Mouse (Mus musculus) CH12.LX (cell line): ENCODE data around the gene Gimap9. TPM values are rescaled to one million over a fixed set of nuclear protein-coding genes. Genes with fewer than 3 reads are reported as not detected.

ENCODE experiments used
- DNase-seq: peaks from one replicate; pipeline ENCODE4 v3.0.0-alpha.2; 2013; ENCODE audit errors: extremely low read depth
- H3K27ac ChIP-seq: 2 replicates; pipeline ENCODE4 v1.5.1; 2012; ENCODE audit warnings: low read depth, mild to moderate bottlenecking, control low read depth, moderate library complexity; ENCODE audit not compliant: insufficient read depth
- H3K27me3 ChIP-seq: replicated peaks from 2 replicates; pipeline ENCODE3; 2012; ENCODE audit warnings: inconsistent platforms
- H3K36me3 ChIP-seq, 2 experiments: replicated peaks in 1 of 2; 2 replicates each; pipeline versions ENCODE3 to v1.6.1; 2012; ENCODE audit warnings: inconsistent platforms in 1 of 2, low read length in 1 of 2, mild to moderate bottlenecking in 1 of 2, mixed read lengths in 1 of 2, moderate library complexity in 1 of 2; ENCODE audit not compliant: control insufficient read depth in 1 of 2, insufficient read depth in 1 of 2
- H3K4me1 ChIP-seq, 2 experiments: 2 replicates each; pipeline ENCODE4 v1.6.1; 2012; ENCODE audit warnings: inconsistent platforms in 1 of 2, moderate library complexity in 1 of 2; ENCODE audit not compliant: insufficient read depth in 2 of 2, control insufficient read depth in 1 of 2
- H3K4me2 ChIP-seq: 2 replicates; pipeline ENCODE4 v1.6.1; 2012; ENCODE audit warnings: low read depth, mild to moderate bottlenecking, control low read depth; ENCODE audit not compliant: poor library complexity, insufficient read depth, severe bottlenecking
- H3K4me3 ChIP-seq, 3 experiments: fragments of 150-350 bp in 1 of 3; sonication (generic) in 1 of 3; replicated peaks in 1 of 3; 2 replicates each; pipeline versions ENCODE3 to v1.5.1; 2011 to 2012; ENCODE audit warnings: low read depth in 2 of 3, low read length in 2 of 3, mild to moderate bottlenecking in 2 of 3, moderate library complexity in 2 of 3, control low read depth in 1 of 3, improper control_type of control experiment in 1 of 3, inconsistent platforms in 1 of 3, mixed read lengths in 1 of 3; ENCODE audit not compliant: poor library complexity in 1 of 3
- H3K79me2 ChIP-seq: replicated peaks from 2 replicates; pipeline ENCODE4 v1.6.1; 2012; ENCODE audit warnings: mild to moderate bottlenecking, moderate library complexity; ENCODE audit not compliant: control insufficient read depth, poor library complexity, insufficient read depth, severe bottlenecking; ENCODE audit errors: extremely low read depth
- H3K9ac ChIP-seq: 2 replicates; pipeline ENCODE4 v1.6.1; 2012; ENCODE audit warnings: low read depth, mild to moderate bottlenecking, control low read depth, moderate library complexity; ENCODE audit not compliant: insufficient read depth
- H3K9me3 ChIP-seq: replicated peaks from 2 replicates; pipeline ENCODE3; 2012; ENCODE audit warnings: low read length, inconsistent platforms, mixed read lengths
- ELF1 ChIP-seq: IDR thresholded peaks from 2 replicates; pipeline ENCODE4 v1.6.1; 2014; ENCODE audit warnings: low read depth, mild to moderate bottlenecking, inconsistent platforms, low read length, improper control_type of control experiment
- ETS1 ChIP-seq: conservative IDR thresholded peaks from 2 replicates; pipeline ENCODE4 v1.6.1; 2012; ENCODE audit warnings: low read depth, mild to moderate bottlenecking, inconsistent platforms, low read length, improper control_type of control experiment, moderate library complexity
- dilution Hi-C: fragments of 300-500 bp; cut with MboI; formaldehyde crosslinking; loops from 2 replicates; pipeline ENCODE4 v1.14.3; 2020; ENCODE audit warnings: low sequenced_read_pairs; ENCODE audit not compliant: extremely low pct_unique_long_range_greater_than_20kb, extremely low pct_ligation_motif_present
- in situ Hi-C: fragments of 300-500 bp; cut with MboI; formaldehyde crosslinking; loops from 3 replicates; pipeline ENCODE4 v1.14.3; 2019; ENCODE audit warnings: low sequenced_read_pairs, low pct_ligation_motif_present, low pct_unique_long_range_greater_than_20kb, mixed read lengths
- polyA plus RNA-seq: library from polyadenylated mRNA; unstranded; fragments of >175 nt; gene quantifications from 2 replicates; pipeline ENCODE4 v1.2.1, GENCODE M21; 2012; ENCODE audit warnings: low read depth; ENCODE audit not compliant: insufficient read length
- total RNA-seq, 2 experiments: library from RNA; depleted of rRNA; stranded (reverse); fragments of 300-350 nt in 1 of 2; fragments of >200 nt in 1 of 2; gene quantifications; 2 replicates each; pipeline ENCODE4 v1.2.3; 2012 to 2014

Gimap9 gene
- total and polyA plus RNA-seq, 3 experiments, result 31.0 to 75.1 (median 46.1) TPM

DNA sequence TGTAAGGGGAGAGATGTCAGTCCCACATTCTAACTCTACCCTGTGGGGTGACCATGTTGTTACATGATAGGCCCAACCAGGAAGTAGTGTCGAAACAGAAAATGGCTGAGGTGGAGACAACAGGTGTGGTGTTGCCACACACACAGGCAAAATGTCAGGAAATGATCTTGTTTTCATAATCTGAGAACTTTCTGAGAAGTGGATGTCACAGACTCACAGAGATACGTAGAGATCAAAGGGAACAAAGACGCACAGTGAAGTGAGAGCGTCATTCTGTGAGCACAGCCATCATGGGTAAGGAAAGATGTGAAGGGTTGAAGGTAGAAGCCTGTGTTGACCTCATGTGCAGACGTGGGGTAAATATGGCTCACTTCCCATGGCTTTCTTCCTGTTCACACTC is 51.8 kb downstream of the Gimap9 start:
- Histone ChIP-seq H3K36me3 (peaks cover 0 to 4% of the 10 kb centered on the region in 2 experiments), H3K4me3 (no peak overlapping the region), H3K79me2 (no peaks in the 10 kb centered on the region), H3K4me2 (no peak overlapping the region), H3K9me3 (no peaks in the 10 kb centered on the region), H3K4me1 (peaks cover 29 to 75% of the 10 kb centered on the region in 2 experiments), H3K27me3 (no peaks in the 10 kb centered on the region), H3K27ac (no peak overlapping the region), H3K9ac (no peak overlapping the region)
- TF ChIP-seq ELF1 (peak; percentile 43), ETS1 (no peak)
- no peak for DNase-seq
- in situ Hi-C loops (no loop called here), dilution Hi-C loops (no loop called here)

Other genes starting within 250 kb of the Gimap9 start
Only the 20 nearest of the 21 such genes appear.
- 0.13 and 0.42 TPM in 2 replicates for gene Sspo, start 227.9 kb upstream of the Gimap9 start, total RNA-seq (2012; rRNA removed)
- gene Sspo, start 227.9 kb upstream of the Gimap9 start, total RNA-seq (2014; rRNA removed), result 0.08 and 0.11 TPM in 2 replicates
- 0.17 and 0.18 TPM in 2 replicates for gene Sspo, start 227.9 kb upstream of the Gimap9 start, polyA plus RNA-seq
- gene Atp6v0e2, start 138.5 kb upstream of the Gimap9 start, total RNA-seq (2012; rRNA removed), result not detected in 2 replicates
- gene Atp6v0e2, start 138.5 kb upstream of the Gimap9 start, total RNA-seq (2014; rRNA removed), result not detected in 2 replicates
- gene Atp6v0e2, start 138.5 kb upstream of the Gimap9 start, polyA plus RNA-seq, result not detected in 2 replicates
- 8.1 and 13.7 TPM in 2 replicates for gene Lrrc61, start 121.3 kb upstream of the Gimap9 start, total RNA-seq (2012; rRNA removed)
- 3.8 and 5.6 TPM in 2 replicates for gene Lrrc61, start 121.3 kb upstream of the Gimap9 start, total RNA-seq (2014; rRNA removed)
- 9.4 and 14.2 TPM in 2 replicates for gene Lrrc61, start 121.3 kb upstream of the Gimap9 start, polyA plus RNA-seq
- gene Rarres2, start 103.3 kb upstream of the Gimap9 start, total RNA-seq (2012; rRNA removed), result 0.46 and 0.72 TPM in 2 replicates
- gene Rarres2, start 103.3 kb upstream of the Gimap9 start, total RNA-seq (2014; rRNA removed), result not detected in 2 replicates
- not detected in 2 replicates for gene Rarres2, start 103.3 kb upstream of the Gimap9 start, polyA plus RNA-seq
- gene Gm45021, start 86.5 kb upstream of the Gimap9 start, total RNA-seq (2012; rRNA removed), result not detected in 2 replicates
- not detected in 2 replicates for gene Gm45021, start 86.5 kb upstream of the Gimap9 start, total RNA-seq (2014; rRNA removed)
- gene Gm45021, start 86.5 kb upstream of the Gimap9 start, polyA plus RNA-seq, result not detected in 2 replicates
- gene Repin1, start 82.2 kb upstream of the Gimap9 start, total RNA-seq (2012; rRNA removed), result 23.6 and 28.0 TPM in 2 replicates
- 11.5 and 12.8 TPM in 2 replicates for gene Repin1, start 82.2 kb upstream of the Gimap9 start, total RNA-seq (2014; rRNA removed)
- 9.7 and 10.7 TPM in 2 replicates for gene Repin1, start 82.2 kb upstream of the Gimap9 start, polyA plus RNA-seq
- not detected in 2 replicates for gene Gm44965, start 82.2 kb upstream of the Gimap9 start, total RNA-seq (2012; rRNA removed)
- gene Gm44965, start 82.2 kb upstream of the Gimap9 start, total RNA-seq (2014; rRNA removed), result not detected in 2 replicates
- gene Gm44965, start 82.2 kb upstream of the Gimap9 start, polyA plus RNA-seq, result not detected in 2 replicates
- 4.7 and 6.5 TPM in 2 replicates for gene Zfp775, start 74.1 kb upstream of the Gimap9 start, total RNA-seq (2012; rRNA removed)
- 2.6 and 3.2 TPM in 2 replicates for gene Zfp775, start 74.1 kb upstream of the Gimap9 start, total RNA-seq (2014; rRNA removed)
- gene Zfp775, start 74.1 kb upstream of the Gimap9 start, polyA plus RNA-seq, result 3.3 and 3.5 TPM in 2 replicates
- gene AI854703, start 49.4 kb upstream of the Gimap9 start, total RNA-seq (2012; rRNA removed), result 3.5 and 5.3 TPM in 2 replicates
- 2.1 TPM in 2 replicates for gene AI854703, start 49.4 kb upstream of the Gimap9 start, total RNA-seq (2014; rRNA removed)
- gene AI854703, start 49.4 kb upstream of the Gimap9 start, polyA plus RNA-seq, result 3.1 and 4.8 TPM in 2 replicates
- 27.9 and 28.5 TPM in 2 replicates for gene Gimap8, start 28.9 kb upstream of the Gimap9 start, total RNA-seq (2012; rRNA removed)
- 27.5 and 36.8 TPM in 2 replicates for gene Gimap8, start 28.9 kb upstream of the Gimap9 start, total RNA-seq (2014; rRNA removed)
- 21.6 and 22.1 TPM in 2 replicates for gene Gimap8, start 28.9 kb upstream of the Gimap9 start, polyA plus RNA-seq
- 113 and 144 TPM in 2 replicates for gene Gimap4, start 8.4 kb downstream of the Gimap9 start, total RNA-seq (2012; rRNA removed)
- 264 and 316 TPM in 2 replicates for gene Gimap4, start 8.4 kb downstream of the Gimap9 start, total RNA-seq (2014; rRNA removed)
- gene Gimap4, start 8.4 kb downstream of the Gimap9 start, polyA plus RNA-seq, result 203 and 274 TPM in 2 replicates
- 78.1 and 88.9 TPM in 2 replicates for gene Gimap6, start 32.1 kb downstream of the Gimap9 start, total RNA-seq (2012; rRNA removed)
- gene Gimap6, start 32.1 kb downstream of the Gimap9 start, total RNA-seq (2014; rRNA removed), result 128 and 158 TPM in 2 replicates
- 87.9 and 97.2 TPM in 2 replicates for gene Gimap6, start 32.1 kb downstream of the Gimap9 start, polyA plus RNA-seq
- gene Gm28053, start 42.5 kb downstream of the Gimap9 start, total RNA-seq (2012; rRNA removed), result 10.0 and 12.0 TPM in 2 replicates
- 8.0 and 8.8 TPM in 2 replicates for gene Gm28053, start 42.5 kb downstream of the Gimap9 start, total RNA-seq (2014; rRNA removed)
- 22.7 and 46.9 TPM in 2 replicates for gene Gm28053, start 42.5 kb downstream of the Gimap9 start, polyA plus RNA-seq
- 14.5 and 16.3 TPM in 2 replicates for gene Gimap7, start 42.5 kb downstream of the Gimap9 start, total RNA-seq (2012; rRNA removed)
- 4.2 and 4.3 TPM in 2 replicates for gene Gimap7, start 42.5 kb downstream of the Gimap9 start, total RNA-seq (2014; rRNA removed)
- gene Gimap7, start 42.5 kb downstream of the Gimap9 start, polyA plus RNA-seq, result 7.0 and 7.1 TPM in 2 replicates
- 136 and 144 TPM in 2 replicates for gene Gimap1, start 62.9 kb downstream of the Gimap9 start, total RNA-seq (2012; rRNA removed)
- 54.5 and 57.4 TPM in 2 replicates for gene Gimap1, start 62.9 kb downstream of the Gimap9 start, total RNA-seq (2014; rRNA removed)
- gene Gimap1, start 62.9 kb downstream of the Gimap9 start, polyA plus RNA-seq, result 91.8 and 113 TPM in 2 replicates
- gene Gimap5, start 70.1 kb downstream of the Gimap9 start, total RNA-seq (2012; rRNA removed), result 82.1 and 82.3 TPM in 2 replicates
- gene Gimap5, start 70.1 kb downstream of the Gimap9 start, total RNA-seq (2014; rRNA removed), result 74.6 and 77.6 TPM in 2 replicates
- gene Gimap5, start 70.1 kb downstream of the Gimap9 start, polyA plus RNA-seq, result 56.9 and 59.6 TPM in 2 replicates
- gene Gimap3, start 94.7 kb downstream of the Gimap9 start, total RNA-seq (2012; rRNA removed), result 25.9 and 28.2 TPM in 2 replicates
- 10.8 and 11.6 TPM in 2 replicates for gene Gimap3, start 94.7 kb downstream of the Gimap9 start, total RNA-seq (2014; rRNA removed)
- 16.8 and 17.7 TPM in 2 replicates for gene Gimap3, start 94.7 kb downstream of the Gimap9 start, polyA plus RNA-seq
- 24.9 and 27.2 TPM in 2 replicates for gene Tmem176a, start 164.8 kb downstream of the Gimap9 start, total RNA-seq (2012; rRNA removed)
- 30.0 and 34.6 TPM in 2 replicates for gene Tmem176a, start 164.8 kb downstream of the Gimap9 start, total RNA-seq (2014; rRNA removed)
- gene Tmem176a, start 164.8 kb downstream of the Gimap9 start, polyA plus RNA-seq, result 49.8 and 58.0 TPM in 2 replicates
- 39.4 and 43.3 TPM in 2 replicates for gene Tmem176b, start 165.4 kb downstream of the Gimap9 start, total RNA-seq (2012; rRNA removed)
- 82.2 and 89.8 TPM in 2 replicates for gene Tmem176b, start 165.4 kb downstream of the Gimap9 start, total RNA-seq (2014; rRNA removed)
- gene Tmem176b, start 165.4 kb downstream of the Gimap9 start, polyA plus RNA-seq, result 159 and 162 TPM in 2 replicates
- gene Aoc1, start 196.8 kb downstream of the Gimap9 start, total RNA-seq (2012; rRNA removed), result 0.13 TPM in 1 of 2 replicates, not detected in the other
- gene Aoc1, start 196.8 kb downstream of the Gimap9 start, total RNA-seq (2014; rRNA removed), result 0.19 and 0.24 TPM in 2 replicates
- 0.15 and 0.21 TPM in 2 replicates for gene Aoc1, start 196.8 kb downstream of the Gimap9 start, polyA plus RNA-seq